Mouse (Mus musculus) neural tube, embryonic 10.5 days (tissue): ENCODE measurements around the gene Wdr49.
A peak's percentile ranks its signal among the peaks of the same experiment; 100 is the strongest.

Experiments used
- DNase-seq: peaks from one replicate; pipeline ENCODE4 v3.0.0-alpha.2; 2017; ENCODE audit warnings: low spot score; ENCODE audit errors: extremely low spot score

Wdr49 gene

DNA sequence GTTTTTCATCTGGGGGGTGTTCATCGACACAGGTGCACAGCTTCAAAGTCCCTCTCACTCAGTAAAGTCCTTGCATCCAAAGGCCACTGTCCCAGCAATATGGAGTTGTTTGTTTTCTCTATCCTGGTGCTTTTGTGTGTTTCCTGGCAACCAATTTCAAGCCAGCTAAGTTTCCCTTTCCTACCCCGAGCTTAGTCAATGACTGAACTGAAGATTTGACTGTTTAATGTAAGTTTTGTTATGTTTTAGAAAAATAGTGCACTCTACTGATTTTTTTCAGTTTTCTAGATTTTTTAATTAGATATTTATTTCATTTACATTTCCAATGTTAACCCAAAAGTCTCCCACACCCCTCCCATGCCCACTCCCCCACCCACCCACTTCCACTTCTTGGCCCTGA is at the start of gene Wdr49:
TSS of gene Wdr49 (minus strand) at position 101 of the 400 bp plus-strand sequence.
- DNase-seq: no peak

DNA sequence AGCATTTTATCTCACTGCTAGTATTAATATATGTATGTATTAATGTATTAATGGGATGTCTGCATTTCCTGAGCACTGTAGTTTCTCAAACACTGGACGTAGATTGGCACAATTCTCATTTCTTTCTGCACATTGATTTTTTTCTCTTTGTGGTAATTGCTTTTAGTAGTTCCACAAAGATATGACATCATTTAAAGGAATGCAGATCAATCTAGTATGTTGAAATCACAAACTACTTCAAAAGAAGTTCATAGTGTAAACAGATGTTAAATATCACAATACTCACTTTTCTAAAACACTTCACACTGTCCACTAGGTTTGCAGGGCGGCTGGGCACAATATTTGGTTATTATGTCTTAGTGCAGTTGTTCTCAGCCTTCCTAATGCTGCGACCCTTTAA is 49.1 kb upstream of the Wdr49 start:
- DNase-seq: no peak

DNA sequence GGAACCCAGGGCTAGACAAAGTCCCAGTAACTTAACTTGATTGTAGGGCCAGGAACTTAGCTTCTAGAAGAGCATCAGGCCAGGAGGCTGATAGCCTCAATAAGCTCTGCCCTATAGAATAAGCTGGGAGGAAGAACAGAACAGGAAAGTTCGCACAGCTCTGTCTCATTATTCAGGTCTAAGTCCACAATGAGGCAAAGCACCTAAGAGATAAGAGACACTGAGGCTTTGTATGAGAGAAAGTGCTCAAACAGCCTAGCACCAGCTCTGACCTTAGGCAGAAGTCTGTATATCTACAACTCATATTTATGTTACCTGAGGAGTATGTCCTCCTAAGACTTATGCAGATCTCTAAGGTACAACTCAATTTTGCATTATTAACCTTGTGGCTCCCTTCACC is 40.6 kb upstream of the Wdr49 start:
- DNase-seq: no peak

DNA sequence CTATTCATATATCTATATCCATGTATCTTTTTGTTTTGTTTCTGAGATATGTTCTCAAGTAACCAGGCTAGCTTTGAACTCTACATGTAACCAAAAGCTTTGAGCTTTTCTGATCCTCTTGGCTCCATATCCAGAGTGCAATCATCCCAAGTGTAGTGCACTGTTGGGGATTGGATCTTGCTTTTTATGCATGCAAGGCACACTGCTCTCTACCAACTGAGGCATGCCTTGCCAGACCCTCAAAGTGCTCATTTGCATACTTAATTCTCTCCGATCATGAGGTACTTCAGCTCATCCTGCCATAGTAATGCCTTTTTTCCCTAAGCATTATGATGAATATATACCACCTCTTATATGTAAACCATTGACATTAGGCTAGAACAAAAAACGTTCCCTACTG is 39.4 kb upstream of the Wdr49 start:
- DNase-seq: no peak

DNA sequence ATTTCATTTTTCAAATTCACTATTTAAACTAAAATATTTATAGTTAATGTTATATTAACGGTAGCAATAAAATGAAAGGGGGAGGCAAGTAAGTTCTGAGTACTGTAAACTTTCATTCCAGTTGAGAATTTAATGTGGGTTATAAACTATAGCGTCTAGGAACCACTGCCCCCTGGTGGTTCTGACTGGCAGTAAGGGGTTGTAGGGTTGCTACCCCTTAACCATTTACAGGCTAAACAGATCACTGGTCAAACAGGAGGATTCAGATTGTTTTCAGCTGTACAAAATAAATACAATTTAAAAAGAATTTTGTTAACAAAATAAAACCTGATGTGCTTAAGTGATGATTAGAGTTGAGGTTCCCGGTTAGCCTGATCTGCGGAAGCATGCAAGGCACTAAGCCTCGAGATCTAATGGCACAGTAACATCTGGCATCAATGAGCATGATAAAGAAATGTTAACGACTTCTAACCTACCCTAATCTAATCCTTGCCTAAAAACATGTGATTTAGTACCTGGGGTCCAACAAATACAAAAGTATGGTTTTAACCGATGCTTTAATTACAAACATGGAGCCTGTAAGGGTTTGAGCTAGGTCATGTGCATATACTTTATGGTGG is 35.8 kb upstream of the Wdr49 start:
- DNase-seq: peak; percentile 40

DNA sequence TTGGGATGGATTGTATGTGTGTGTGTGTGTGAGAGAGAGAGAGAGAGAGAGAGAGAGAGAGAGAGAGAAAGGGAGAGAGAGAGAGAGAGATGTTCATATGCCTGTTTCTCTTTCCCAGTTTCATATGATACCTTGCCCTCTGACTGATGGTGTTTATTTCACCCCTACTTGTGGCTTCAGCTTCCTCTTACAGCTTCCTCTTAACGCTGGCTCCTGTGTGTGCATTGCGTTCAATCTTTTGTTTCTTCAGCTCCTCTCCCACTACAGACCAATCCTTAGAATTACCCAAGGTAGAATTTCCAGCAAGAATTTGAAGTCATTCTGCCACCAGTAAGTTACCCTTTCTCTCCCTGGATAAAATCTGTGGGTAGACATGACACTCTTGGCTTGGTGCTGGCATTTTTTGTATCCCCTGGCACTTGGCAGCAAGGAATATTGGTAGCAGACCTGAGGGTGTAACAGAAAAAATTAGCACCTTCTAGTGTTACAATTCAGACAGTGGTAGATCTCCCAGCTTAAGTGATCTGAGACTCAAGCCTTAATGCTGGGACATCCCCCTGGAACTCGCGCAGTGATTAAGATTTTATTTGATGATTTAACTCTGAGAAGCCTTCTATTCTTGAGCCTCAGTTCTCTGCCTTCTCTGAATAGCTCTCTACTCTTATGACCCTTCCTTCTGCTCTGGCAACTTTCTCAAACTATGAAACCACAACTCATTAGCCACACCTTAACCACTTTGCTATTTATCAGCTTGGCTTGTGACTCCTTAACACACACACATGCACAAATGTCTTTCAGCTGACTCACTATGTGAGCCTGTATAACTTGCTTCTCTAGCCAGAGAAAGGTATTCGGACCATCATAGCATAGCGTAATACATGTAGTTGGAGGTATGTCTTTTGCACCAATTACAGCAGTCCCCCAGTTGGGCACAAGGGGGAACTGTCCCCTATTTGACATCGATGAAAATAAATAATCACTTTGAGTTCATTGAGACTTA is 17.3 kb upstream of the Wdr49 start:
- DNase-seq: no peak

DNA sequence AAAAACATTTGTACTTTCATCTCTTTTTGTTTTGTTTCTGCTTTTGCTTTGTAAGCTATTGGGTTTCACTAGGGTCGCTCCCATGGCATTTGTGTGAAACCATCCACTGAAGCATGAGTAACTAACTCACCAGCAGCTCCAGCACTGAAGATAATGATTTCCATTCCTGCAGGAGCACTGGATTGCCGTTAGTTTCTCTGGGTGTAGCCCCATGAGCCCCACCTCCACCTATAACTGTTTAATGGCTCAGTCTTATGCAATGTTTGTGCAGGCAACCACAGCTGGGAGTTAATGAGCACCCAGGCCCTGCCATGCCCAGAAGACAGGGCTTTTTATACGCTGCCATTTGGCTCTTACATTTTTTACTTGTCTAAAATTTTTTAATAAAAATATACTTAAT is 11.0 kb upstream of the Wdr49 start:
- no peak for DNase-seq

DNA sequence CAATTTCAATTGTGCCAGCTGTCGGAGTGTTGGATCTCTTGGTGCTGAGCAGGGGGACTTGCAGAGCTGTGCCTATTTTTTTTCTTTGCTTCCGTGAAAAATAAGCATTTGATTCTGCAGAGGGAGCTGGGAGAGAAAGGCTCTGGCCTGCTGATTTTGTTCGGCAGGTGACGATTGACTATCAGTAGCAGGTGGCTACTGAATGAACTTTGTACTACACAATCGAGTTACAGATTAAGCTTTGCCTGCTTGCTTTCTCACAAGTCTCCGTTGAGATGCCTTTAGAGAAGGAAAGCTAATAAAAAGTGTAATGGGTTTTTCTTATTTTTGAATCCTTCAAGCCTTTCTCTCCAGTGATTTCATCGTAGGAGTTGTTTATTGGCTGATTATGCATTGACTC is 6.8 kb downstream of the Wdr49 start:
- DNase-seq: no peak

DNA sequence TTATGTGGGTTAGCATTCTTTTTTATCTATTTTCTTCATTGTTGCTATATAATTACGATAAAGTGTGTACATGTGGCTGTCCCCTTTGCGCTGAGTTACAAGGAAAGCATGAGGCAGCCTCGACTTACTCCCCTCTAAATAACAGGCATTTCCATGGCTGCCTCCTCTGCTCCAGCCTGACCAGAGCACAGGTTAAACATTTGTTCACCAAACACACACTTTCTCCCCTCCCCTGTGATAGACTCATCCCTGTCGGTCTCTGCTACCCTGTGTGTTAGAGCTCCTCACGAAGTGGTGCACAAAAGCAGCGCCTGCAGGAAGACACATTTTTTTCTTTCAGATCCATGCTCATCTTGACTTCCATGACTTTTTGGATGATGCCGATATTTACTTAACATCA is 7.3 kb downstream of the Wdr49 start:
- DNase-seq: no peak

DNA sequence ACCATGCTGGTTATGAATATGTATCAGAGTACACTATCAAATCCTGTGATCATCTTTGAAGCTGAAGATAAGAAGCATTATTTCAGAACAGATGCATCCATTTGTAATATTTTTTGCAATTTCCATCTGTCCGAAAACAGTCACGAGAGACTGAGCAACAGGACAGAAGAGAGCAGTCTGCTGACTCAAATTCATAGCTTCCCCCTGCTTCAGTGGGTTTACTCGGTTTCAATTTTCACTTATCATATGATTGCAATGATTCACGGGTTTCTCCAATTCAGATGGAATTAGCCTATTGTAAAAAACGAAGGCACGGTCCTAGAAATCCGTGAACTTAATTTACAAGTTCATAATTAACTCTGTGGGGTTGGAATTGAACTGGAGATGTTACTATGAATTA is 13.8 kb downstream of the Wdr49 start:
- no peak for DNase-seq

DNA sequence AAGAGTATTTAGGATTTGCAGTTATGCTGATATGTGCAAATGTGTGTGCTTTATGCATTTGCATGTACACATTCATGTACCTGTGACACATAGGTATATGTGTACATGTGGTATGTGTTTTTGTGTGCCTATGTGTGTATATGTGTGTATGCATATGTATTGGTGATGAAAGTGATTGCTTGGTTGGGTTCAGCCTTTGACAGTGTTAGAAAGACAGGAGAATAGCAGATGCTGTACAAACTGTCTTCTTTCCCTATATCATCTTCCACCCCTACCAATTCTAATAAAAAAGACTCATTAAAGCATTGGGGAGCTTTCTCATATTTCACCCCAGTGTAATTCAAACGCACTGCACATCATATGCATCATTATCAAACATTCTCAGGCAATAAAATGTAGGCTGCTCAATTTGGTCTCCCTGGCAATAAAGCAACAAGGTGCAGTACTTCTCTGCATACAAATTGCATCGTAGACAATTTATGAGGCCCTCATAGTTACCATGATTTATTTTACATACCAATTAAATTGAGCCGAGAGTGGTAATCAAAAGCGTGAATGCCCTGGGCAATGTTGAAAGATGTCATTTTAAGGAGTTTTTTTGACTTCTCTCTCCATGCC is 51.3 kb downstream of the Wdr49 start:
- no peak for DNase-seq

DNA sequence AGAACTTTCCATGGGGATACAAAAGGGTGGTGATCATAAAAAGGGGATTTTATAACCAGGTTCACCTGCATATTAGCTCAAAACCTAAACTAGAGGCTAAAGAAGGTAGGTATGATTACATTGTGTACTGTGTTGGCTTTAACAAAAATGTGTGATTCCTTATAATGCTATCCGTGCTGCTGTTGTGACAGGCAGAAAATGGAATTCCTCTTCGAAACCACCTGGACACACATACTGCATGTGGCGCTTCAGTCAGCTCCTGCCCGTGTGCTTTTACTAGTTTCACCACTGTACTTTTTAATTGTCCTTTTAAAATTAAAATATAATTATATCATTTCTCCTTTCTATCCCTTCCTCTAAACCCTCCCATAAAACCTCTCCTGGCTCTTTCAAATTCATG is 86.0 kb downstream of the Wdr49 start:
- no peak for DNase-seq

DNA sequence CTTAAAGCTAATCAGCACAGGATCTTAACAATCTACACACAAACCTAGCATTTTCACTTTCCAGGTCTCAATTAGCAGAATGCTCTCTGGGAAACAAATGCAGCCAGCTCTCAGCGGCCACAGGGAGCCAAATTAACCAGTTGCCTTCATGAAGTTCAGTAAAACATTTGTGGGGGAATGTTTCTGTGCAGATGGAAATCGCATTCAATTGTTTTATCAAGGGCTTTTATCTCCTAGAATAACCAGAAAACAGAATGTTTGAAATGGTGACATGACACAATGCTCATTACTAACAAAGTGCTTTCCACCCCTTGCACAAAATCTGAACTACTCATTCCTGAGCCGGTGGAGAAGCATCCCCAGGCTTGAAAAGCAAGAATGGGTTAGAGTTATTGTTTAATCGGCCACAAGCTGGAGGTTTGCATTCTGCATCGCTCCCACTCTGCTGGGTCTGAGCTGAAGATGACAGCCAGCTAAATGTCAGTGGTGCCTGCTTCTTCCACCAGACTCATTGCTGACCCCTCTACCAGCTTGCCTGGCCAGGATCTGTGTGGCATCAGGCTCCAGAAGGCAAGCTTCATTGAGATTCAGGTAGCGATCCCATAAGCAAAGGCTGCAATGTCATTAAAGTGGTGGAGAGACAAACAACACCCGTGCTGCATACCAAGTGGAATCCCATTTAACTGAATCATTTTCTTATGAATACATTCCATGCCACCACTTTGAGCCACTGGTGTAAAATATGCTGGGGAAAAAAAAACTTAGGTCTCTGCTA is 86.6 kb downstream of the Wdr49 start:
- DNase-seq: no peak

DNA sequence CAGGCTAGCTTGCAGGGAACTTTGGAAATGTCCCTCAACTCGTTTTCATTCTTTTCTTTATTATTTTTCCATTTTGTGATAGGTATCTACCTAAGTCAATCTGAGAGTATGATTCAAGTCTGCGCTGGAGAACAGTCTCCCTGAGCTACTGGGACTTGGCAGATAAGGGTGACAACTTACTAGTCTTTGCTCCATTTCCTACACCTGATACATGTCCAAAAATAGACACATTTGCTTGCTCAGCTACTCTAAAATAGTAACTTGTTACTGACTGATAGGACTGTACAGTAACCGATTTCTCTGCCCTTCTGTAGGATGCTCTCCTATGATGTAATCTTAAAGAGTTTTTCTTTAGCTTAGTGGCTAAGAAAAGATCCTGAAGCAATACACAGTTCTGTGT is 87.5 kb downstream of the Wdr49 start:
- no peak for DNase-seq

DNA sequence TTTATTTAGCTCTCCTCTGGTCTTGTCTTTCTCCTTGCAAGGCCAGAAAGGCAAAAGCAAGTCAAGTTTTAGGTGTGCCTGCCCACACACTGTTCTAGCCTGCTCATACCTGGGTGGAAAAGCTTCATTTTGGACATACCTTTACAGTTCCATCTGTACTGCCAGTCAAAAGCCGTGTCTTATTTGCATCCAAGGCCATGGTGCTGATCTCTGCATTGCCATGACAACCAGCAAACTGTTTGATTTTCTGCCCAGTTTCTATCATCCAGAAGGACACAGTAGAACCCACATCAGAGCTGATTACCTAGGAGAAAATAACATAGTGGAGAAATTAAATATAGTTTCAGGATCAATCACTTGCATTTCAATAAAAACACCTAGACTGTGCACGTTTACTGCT is 100.2 kb downstream of the Wdr49 start:
- no peak for DNase-seq

DNA sequence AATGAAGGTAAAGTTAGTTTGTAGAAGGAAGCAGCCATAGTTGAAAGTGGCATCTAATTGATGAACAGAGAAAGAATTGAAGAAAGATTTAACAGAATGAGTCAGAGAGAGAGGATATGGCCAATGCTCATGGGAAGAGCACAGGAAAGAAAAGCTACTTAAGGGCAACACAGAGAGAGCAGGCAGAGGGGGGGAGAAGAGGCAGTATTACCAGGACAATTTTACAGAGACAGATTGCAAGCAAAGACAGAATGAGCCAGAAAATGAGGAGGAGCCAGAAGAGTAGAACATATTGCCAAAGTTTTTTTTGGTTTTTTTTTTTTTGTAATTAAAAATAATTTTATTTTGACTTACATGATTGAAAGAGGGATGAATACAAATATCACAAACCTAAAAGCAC is 128.0 kb downstream of the Wdr49 start:
- no peak for DNase-seq

DNA sequence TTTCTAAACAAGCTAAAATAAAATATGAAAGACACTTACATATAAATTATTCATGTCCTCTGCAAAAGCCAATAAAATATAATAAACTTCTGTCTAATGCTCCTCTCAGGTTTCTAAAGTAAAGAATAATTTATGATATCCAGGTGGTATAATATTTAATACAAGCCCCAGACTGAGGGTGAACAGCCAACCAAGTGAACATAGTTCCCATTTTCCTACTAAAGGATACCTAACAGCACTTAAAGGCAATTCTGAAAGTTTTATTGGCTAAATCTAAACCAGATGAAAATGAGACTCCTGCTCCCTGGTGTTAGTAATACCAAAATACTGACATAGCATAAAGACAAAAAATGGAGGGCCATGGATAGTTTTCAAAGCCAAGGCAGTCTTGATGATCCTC is 144.8 kb downstream of the Wdr49 start:
- no peak for DNase-seq

DNA sequence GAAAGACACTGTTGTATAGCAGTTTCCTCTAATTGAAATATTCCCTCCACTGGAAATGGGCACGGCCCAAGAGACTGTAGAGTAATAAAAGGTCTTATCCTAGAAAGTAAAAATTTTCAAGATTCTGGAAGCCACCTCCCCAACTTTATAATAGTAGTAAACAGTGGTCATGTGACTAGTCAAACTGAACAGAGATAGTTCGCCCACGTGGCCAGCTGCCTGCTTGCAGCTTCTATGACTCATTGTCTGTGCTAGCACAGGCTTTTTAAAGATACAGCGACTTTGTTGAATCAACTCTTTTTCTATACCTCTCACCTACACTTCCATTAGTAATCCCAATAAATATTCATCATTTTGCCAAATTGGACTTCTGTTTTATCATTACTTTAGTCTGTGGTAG is 161.0 kb downstream of the Wdr49 start:
- no peak for DNase-seq

DNA sequence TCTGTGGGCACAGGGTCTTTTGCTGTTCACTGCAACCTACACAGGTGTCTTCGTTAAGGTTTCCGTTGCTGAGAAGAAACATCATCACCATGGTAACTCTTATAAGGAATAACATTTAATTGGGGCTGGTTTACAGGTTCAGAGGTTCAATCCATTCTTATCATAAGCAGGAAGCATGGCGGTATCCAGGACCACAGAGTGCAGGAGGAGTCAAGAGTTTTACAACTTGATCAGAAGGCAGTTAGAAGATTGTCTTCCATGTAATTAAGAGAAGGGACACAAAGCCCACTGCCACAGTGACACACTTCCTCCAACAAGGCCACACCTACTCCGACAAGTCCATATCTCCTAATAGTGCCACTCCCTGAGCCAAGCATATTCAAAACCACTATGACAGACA is 173.1 kb downstream of the Wdr49 start:
- no peak for DNase-seq

DNA sequence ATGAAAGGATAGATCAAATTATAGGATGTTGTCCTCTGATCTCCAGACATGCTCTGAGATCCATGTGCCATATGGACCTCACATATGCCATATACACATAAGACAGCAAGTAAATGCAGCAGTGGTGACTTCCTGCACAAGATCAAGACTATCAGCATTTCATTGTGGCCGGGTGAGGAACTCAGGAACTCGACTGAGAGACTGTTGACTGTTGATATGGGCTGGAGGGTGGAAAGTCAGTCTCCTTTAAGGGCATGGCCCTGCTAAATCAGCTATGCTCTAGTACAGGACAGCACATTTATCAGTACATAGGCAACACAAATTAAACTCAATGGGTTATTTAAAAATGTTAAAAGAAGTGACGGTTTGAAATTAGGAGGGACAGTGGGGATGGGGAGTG is 173.7 kb downstream of the Wdr49 start:
- DNase-seq: no peak

DNA sequence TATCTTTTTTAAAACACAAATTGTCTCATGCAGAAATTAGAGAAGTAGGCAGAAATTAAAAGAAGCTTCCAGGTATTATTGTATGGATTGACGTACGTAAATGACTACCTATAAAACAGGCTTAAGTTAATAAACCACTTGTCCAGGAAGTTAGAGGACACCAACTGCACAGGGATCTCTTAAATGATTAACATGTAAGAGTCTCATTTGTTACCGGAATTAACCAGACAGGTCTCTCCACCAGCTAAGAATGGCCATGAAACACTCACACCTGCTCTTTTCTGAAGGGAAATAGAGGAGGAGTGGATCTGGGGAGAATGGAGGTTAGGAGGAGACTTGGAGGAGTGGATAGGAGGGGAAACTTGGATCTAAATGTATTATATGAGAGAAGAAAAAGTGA is 176.4 kb downstream of the Wdr49 start:
- no peak for DNase-seq

DNA sequence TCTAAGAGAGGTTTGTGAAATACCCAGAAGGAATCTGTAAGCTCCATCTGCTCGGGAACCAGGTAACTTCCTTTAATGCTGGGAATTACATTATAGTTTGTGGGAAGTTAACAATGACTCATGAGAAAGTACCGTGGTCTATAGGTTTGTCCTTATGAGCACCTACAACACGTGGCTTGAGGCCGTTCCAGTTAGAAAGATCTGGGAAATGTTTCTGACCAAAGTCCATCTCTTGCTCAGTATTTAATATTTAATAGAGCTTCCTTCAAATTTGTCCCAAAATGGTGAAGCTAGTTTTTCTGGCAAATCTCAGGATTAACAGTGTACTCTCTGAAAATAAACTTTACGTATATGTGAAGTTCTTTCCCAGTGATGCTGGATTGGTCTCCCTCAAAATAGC is 177.3 kb downstream of the Wdr49 start:
- no peak for DNase-seq
